Mouse (Mus musculus) bone marrow macrophage, adult 2 months (primary cell): ENCODE results near the gene Rcsd1.

Experiments
- CTCF ChIP-seq: IDR thresholded peaks from 2 replicates; pipeline ENCODE4 v1.5.1; 2012; ENCODE audit warnings: low read depth, mild to moderate bottlenecking, low read length, moderate library complexity
- POLR2A ChIP-seq: IDR thresholded peaks from 2 replicates; pipeline ENCODE4 v1.6.1; 2012; ENCODE audit warnings: mild to moderate bottlenecking, low read depth, low read length, borderline replicate concordance

DNA sequence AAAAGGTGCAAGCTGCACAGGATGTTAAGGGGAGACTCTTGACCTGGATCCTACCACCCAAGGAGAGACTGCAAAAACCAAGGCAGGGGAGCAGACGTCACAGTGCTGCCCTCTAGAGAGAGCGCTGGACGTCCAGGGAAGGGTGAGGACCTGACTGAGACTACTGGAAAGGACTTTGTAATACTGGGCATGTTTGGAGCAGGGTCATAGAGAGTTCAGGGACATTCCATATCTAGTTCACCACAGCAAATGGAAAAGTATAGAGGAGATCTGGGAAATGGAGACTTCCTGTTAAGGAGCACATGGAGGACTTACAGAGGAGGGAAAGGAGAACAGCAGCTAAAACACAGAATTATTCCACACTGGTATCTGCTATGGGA, 29.9 kb downstream of the Rcsd1 start:
- 0 out of 2 replicates have a peak, but pooled peaks have one; percentile 3 for TF ChIP-seq CTCF
- TF ChIP-seq POLR2A = no peak
